In the genomic region with DNA sequence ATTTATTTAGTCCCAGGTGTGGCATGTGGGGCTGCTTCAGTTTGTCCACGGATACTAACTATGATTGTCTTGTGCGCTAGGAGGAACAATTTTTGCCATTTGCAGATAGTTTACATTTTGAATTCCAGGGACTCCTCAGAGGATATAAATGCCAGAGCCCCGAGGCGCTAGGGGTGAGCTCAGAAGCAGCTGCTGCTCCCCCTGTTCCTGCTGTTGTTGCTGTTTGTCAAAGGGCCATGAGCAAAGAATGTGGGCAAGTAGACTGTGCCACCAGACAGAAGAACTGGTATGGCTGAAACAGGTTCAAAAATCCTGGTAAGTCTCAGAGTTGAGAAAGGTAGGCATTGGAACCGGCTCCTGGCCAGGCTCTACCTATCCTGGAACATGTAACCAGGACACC, we compare ENCODE assay signal across 27 mouse cellular contexts. TPM values are rescaled to one million over a fixed set of nuclear protein-coding genes. Genes with fewer than 3 reads are reported as not detected.
"Had no signal": no experiment of that assay in that cellular context is flagged by ENCODE, and none has a peak within 500 bp of the region (broad histone marks: within the 10 kb centered on the region; RNA-seq: fewer than 3 reads in every experiment).

No protein-coding gene starts in this region.

- H3K36me3 ChIP-seq: embryonic facial prominence, embryonic 12.5 days; embryonic facial prominence, embryonic 13.5 days; embryonic facial prominence, embryonic 15.5 days; forebrain, embryonic 10.5 days; forebrain, embryonic 12.5 days; forebrain, embryonic 15.5 days had no signal

- DNase-seq: cerebellum, adult 18-20 months; cerebellum, adult 2 months; cerebellum, adult 8-10 months; cerebellum, adult 9-10 months; cerebellum, postnatal 10 days; cerebellum, postnatal 14 days; cerebellum, postnatal 25 days; cerebellum, postnatal 36 days; embryo, embryonic 11 days; forebrain, postnatal 0 days; gastrocnemius, adult 2 months; gastrocnemius, postnatal 10 days; gastrocnemius, postnatal 14 days; gastrocnemius, postnatal 25 days; gastrocnemius, postnatal 36 days; heart, adult 18-20 months; heart, adult 2 months had no signal

- H3K4me3 ChIP-seq: embryonic facial prominence, embryonic 12.5 days; embryonic facial prominence, embryonic 13.5 days; embryonic facial prominence, embryonic 15.5 days; erythroblast, embryonic 14.5 days; forebrain, embryonic 10.5 days; forebrain, embryonic 12.5 days; forebrain, embryonic 13.5 days; forebrain, embryonic 15.5 days; gastrocnemius, adult 2 months; heart, adult 2 months had no signal

- H3K9me3 ChIP-seq: embryonic facial prominence, embryonic 12.5 days; embryonic facial prominence, embryonic 13.5 days; embryonic facial prominence, embryonic 15.5 days; forebrain, embryonic 10.5 days; forebrain, embryonic 12.5 days; forebrain, embryonic 13.5 days; forebrain, embryonic 15.5 days had no signal

- ATAC-seq: forebrain, embryonic 13.5 days; forebrain, embryonic 14.5 days; forebrain, embryonic 15.5 days; forebrain, embryonic 16.5 days; forebrain, postnatal 0 days had no signal

- H3K4me2 ChIP-seq: embryonic facial prominence, embryonic 12.5 days; embryonic facial prominence, embryonic 13.5 days; embryonic facial prominence, embryonic 15.5 days; forebrain, embryonic 12.5 days; forebrain, embryonic 13.5 days; forebrain, embryonic 15.5 days had no signal

- H3K4me1 ChIP-seq: embryonic facial prominence, embryonic 12.5 days; embryonic facial prominence, embryonic 13.5 days; embryonic facial prominence, embryonic 15.5 days; forebrain, embryonic 10.5 days; forebrain, embryonic 12.5 days; forebrain, embryonic 13.5 days; forebrain, embryonic 15.5 days had no signal

- H3K27ac ChIP-seq: embryonic facial prominence, embryonic 12.5 days; embryonic facial prominence, embryonic 13.5 days; embryonic facial prominence, embryonic 15.5 days; forebrain, embryonic 10.5 days; forebrain, embryonic 12.5 days; forebrain, embryonic 13.5 days; forebrain, embryonic 15.5 days; gastrocnemius, adult 2 months; heart, adult 2 months had no signal

- H3K9ac ChIP-seq: embryonic facial prominence, embryonic 12.5 days; embryonic facial prominence, embryonic 13.5 days; embryonic facial prominence, embryonic 15.5 days; forebrain, embryonic 12.5 days; forebrain, embryonic 13.5 days; forebrain, embryonic 15.5 days; forebrain, postnatal 0 days had no signal

- H3K27me3 ChIP-seq: embryonic facial prominence, embryonic 12.5 days; embryonic facial prominence, embryonic 13.5 days; embryonic facial prominence, embryonic 15.5 days; forebrain, embryonic 13.5 days; forebrain, embryonic 15.5 days had no signal

RNA-seq across cellular contexts. Expression of a gene that starts 52.1 kb away (rescaled TPM):
- polyA plus RNA-seq: erythroblast, embryonic 14.5 days had no signal
